Mouse (Mus musculus): ENCODE measurements around the gene Ppp1r3a. TPM values are rescaled to one million over a fixed set of nuclear protein-coding genes. Genes with fewer than 3 reads are reported as not detected.
"Not testable (repeated sequence)": the region's sequence is repeated elsewhere in the genome, so short reads cannot be mapped to it uniquely, and the experiment has no call there.

Gene Ppp1r3a
- polyA plus RNA-seq, 1 experiment from 2014 or later, result 0.04 TPM

DNA sequence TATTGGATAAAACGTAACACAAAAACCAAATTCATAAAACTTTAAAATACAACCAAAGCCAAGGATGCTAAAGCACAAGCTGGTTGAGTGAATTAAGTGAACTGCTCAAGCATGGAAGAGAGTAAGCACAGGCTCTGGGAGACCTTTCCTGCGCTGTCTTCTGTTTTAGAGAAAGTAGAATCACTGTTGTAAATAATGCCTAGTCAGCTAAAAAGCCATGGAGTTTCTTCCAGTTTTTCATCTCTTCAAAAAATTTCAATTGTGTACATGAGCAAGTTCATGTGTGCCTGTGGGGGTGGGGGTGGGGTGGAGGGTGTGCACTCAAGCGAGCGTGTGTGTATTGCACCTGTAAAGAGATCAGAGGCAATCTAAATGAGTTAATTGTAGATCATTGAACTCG, 24.1 kb downstream of the Ppp1r3a start:
- Histone ChIP-seq H3K9ac (ENCODE audit: low read depth, low read length) (no peak overlapping the region), H3K4me1 (replicated peaks; ENCODE audit: control insufficient read depth, insufficient read depth, low read length) (no peaks in the 10 kb centered on the region), H3K36me3 (ENCODE audit: control insufficient read depth, insufficient read depth, low read length) (no peaks in the 10 kb centered on the region), H3K27me3 (replicated peaks; ENCODE audit: control insufficient read depth, insufficient read depth, low read length) (no peaks in the 10 kb centered on the region), H3K9me3 (ENCODE audit: control insufficient read depth, low read length) (no peaks in the 10 kb centered on the region), H3K4me2 (no peak overlapping the region), H3K27ac (ENCODE audit: low read depth, low read length) (no peak overlapping the region), H3K4me3 (ENCODE audit: low read depth, low read length) (no peak overlapping the region)
- WGBS, result 74% methylated on average over 5 of the region's 5 CpGs
- ATAC-seq (replicated peaks; ENCODE audit: low FRiP score) (no peak), DNase-seq (ENCODE audit: low spot score) (no peak)

GRCm38 (mm10) chr6:14720772-14721414, 34.2 kb downstream of the Ppp1r3a start:
- Histone ChIP-seq H3K4me1 (replicated peaks; ENCODE audit: control insufficient read depth, insufficient read depth, low read length) (no peaks in the 10 kb centered on the region), H3K4me3 (ENCODE audit: low read depth, low read length) (no peak overlapping the region), H3K9me3 (ENCODE audit: control insufficient read depth, low read length) (no peaks in the 10 kb centered on the region), H3K9ac (ENCODE audit: low read depth, low read length) (no peak overlapping the region), H3K36me3 (ENCODE audit: control insufficient read depth, insufficient read depth, low read length) (no peaks in the 10 kb centered on the region), H3K27ac (ENCODE audit: low read depth, low read length) (no peak overlapping the region), H3K27me3 (replicated peaks; ENCODE audit: control insufficient read depth, insufficient read depth, low read length) (no peaks in the 10 kb centered on the region), H3K4me2 (no peak overlapping the region)
- 73% methylated on average over 4 of the region's 4 CpGs for WGBS
- DNase-seq (ENCODE audit: low spot score), result no peak
- ATAC-seq (replicated peaks; ENCODE audit: low FRiP score), result no peak

GRCm38 (mm10) chr6:14720110-14720771, 34.8 kb downstream of the Ppp1r3a start:
- DNase-seq (ENCODE audit: low spot score) (no peak), ATAC-seq (replicated peaks; ENCODE audit: low FRiP score) (no peak)
- no peak overlapping the region for H3K27ac ChIP-seq (ENCODE audit: low read depth, low read length)
- no peaks in the 10 kb centered on the region for H3K4me1 ChIP-seq (replicated peaks; ENCODE audit: control insufficient read depth, insufficient read depth, low read length)
- H3K9me3 ChIP-seq (ENCODE audit: control insufficient read depth, low read length), result no peaks in the 10 kb centered on the region
- no peak overlapping the region for H3K4me2 ChIP-seq
- H3K36me3 ChIP-seq (ENCODE audit: control insufficient read depth, insufficient read depth, low read length), result no peaks in the 10 kb centered on the region
- WGBS, result 82% methylated on average over 6 of the region's 6 CpGs
- H3K27me3 ChIP-seq (replicated peaks; ENCODE audit: control insufficient read depth, insufficient read depth, low read length), result no peaks in the 10 kb centered on the region
- no peak overlapping the region for H3K4me3 ChIP-seq (ENCODE audit: low read depth, low read length)
- no peak overlapping the region for H3K9ac ChIP-seq (ENCODE audit: low read depth, low read length)

- H3K4me3 ChIP-seq (ENCODE audit: low read depth, low read length), result no peak overlapping the region
- no peak overlapping the region for H3K27ac ChIP-seq (ENCODE audit: low read depth, low read length)
- no peak overlapping the region for H3K4me2 ChIP-seq
- ATAC-seq (replicated peaks; ENCODE audit: low FRiP score), result no peak
- DNase-seq (ENCODE audit: low spot score), result no peak
- WGBS, result 76% methylated on average over 4 of the region's 4 CpGs
- no peak overlapping the region for H3K9ac ChIP-seq (ENCODE audit: low read depth, low read length)
- no peaks in the 10 kb centered on the region for H3K9me3 ChIP-seq (ENCODE audit: control insufficient read depth, low read length)
- no peaks in the 10 kb centered on the region for H3K36me3 ChIP-seq (ENCODE audit: control insufficient read depth, insufficient read depth, low read length)
- no peaks in the 10 kb centered on the region for H3K4me1 ChIP-seq (replicated peaks; ENCODE audit: control insufficient read depth, insufficient read depth, low read length)
- H3K27me3 ChIP-seq (replicated peaks; ENCODE audit: control insufficient read depth, insufficient read depth, low read length), result no peaks in the 10 kb centered on the region
These were observed 39.7 kb downstream of the Ppp1r3a start for GRCm38 (mm10) chr6:14715129-14715989.

DNA sequence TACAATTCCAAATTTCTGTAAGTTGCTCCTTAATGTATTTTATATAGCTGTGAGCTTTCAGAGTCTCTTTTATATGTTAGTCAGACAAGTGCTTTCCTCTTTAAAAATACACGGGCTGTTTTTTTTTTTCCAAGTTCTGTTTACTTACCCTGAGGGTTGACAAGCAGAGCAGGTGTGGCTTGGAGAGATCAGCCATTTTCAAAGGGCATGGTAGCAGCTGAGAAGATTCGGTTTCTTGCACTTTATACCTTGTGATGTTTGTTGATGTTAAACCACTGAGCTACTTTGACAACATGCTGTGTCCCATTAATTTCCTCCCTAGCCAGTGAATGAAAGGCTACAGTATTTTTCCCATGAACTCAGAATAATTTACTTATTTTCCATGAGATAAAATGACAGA, 42.9 kb downstream of the Ppp1r3a start:
- DNase-seq (ENCODE audit: low spot score) (no peak), ATAC-seq (replicated peaks; ENCODE audit: low FRiP score) (no peak)
- no peak overlapping the region for H3K9ac ChIP-seq (ENCODE audit: low read depth, low read length)
- H3K4me1 ChIP-seq (replicated peaks; ENCODE audit: control insufficient read depth, insufficient read depth, low read length), result no peaks in the 10 kb centered on the region
- no peak overlapping the region for H3K4me2 ChIP-seq
- WGBS, result 51% methylated on average over 2 of the region's 2 CpGs
- no peaks in the 10 kb centered on the region for H3K36me3 ChIP-seq (ENCODE audit: control insufficient read depth, insufficient read depth, low read length)
- H3K4me3 ChIP-seq (ENCODE audit: low read depth, low read length), result no peak overlapping the region
- H3K27ac ChIP-seq (ENCODE audit: low read depth, low read length), result no peak overlapping the region
- no peaks in the 10 kb centered on the region for H3K9me3 ChIP-seq (ENCODE audit: control insufficient read depth, low read length)
- H3K27me3 ChIP-seq (replicated peaks; ENCODE audit: control insufficient read depth, insufficient read depth, low read length), result no peaks in the 10 kb centered on the region

- Histone ChIP-seq H3K27me3 (replicated peaks; ENCODE audit: control insufficient read depth, insufficient read depth, low read length) (no peaks in the 10 kb centered on the region), H3K36me3 (ENCODE audit: control insufficient read depth, insufficient read depth, low read length) (no peaks in the 10 kb centered on the region), H3K9ac (ENCODE audit: low read depth, low read length) (no peak overlapping the region), H3K4me3 (ENCODE audit: low read depth, low read length) (no peak overlapping the region), H3K9me3 (ENCODE audit: control insufficient read depth, low read length) (no peaks in the 10 kb centered on the region), H3K4me2 (no peak overlapping the region), H3K4me1 (replicated peaks; ENCODE audit: control insufficient read depth, insufficient read depth, low read length) (no peaks in the 10 kb centered on the region), H3K27ac (ENCODE audit: low read depth, low read length) (no peak overlapping the region)
- ATAC-seq (replicated peaks; ENCODE audit: low FRiP score), result no peak
- DNase-seq (ENCODE audit: low spot score), result no peak
These were observed 55.0 kb downstream of the Ppp1r3a start for GRCm38 (mm10) chr6:14700030-14700429.

- not testable (repeated sequence) for H3K27me3 ChIP-seq (replicated peaks; ENCODE audit: control insufficient read depth, insufficient read depth, low read length); H3K4me1 ChIP-seq (replicated peaks; ENCODE audit: control insufficient read depth, insufficient read depth, low read length); H3K9me3 ChIP-seq (ENCODE audit: control insufficient read depth, low read length); DNase-seq (ENCODE audit: low spot score); H3K4me2 ChIP-seq; H3K36me3 ChIP-seq (ENCODE audit: control insufficient read depth, insufficient read depth, low read length); ATAC-seq (replicated peaks; ENCODE audit: low FRiP score); H3K9ac ChIP-seq (ENCODE audit: low read depth, low read length); H3K27ac ChIP-seq (ENCODE audit: low read depth, low read length); H3K4me3 ChIP-seq (ENCODE audit: low read depth, low read length)
- 87% methylated on average over 20 of the region's 20 CpGs for WGBS
These were observed 75.7 kb downstream of the Ppp1r3a start for GRCm38 (mm10) chr6:14679231-14679887.

DNA sequence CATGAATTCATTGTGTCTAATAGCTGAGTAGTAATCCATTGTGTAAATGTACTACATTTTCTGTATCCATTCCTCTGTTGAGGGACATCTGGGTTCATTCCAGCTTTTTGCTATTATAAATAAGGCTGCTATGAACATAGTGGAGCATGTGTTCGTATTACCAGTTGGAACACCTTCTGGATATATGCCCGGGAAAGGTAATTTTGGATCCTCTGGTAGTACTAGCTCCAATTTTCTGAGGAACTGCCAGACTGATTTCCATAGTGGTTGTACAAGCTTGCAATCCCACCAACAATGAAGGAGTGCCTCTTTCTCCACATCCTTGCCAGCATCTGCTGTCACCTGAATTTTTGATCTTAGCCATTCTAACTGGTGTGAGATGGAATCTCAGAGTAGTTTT, 86.1 kb downstream of the Ppp1r3a start:
- not testable (repeated sequence) for H3K4me2 ChIP-seq; DNase-seq (ENCODE audit: low spot score); H3K4me3 ChIP-seq (ENCODE audit: low read depth, low read length); H3K9me3 ChIP-seq (ENCODE audit: control insufficient read depth, low read length); H3K36me3 ChIP-seq (ENCODE audit: control insufficient read depth, insufficient read depth, low read length); ATAC-seq (replicated peaks; ENCODE audit: low FRiP score); H3K27ac ChIP-seq (ENCODE audit: low read depth, low read length); H3K9ac ChIP-seq (ENCODE audit: low read depth, low read length); H3K4me1 ChIP-seq (replicated peaks; ENCODE audit: control insufficient read depth, insufficient read depth, low read length); H3K27me3 ChIP-seq (replicated peaks; ENCODE audit: control insufficient read depth, insufficient read depth, low read length)
- 70% methylated on average over 2 of the region's 2 CpGs for WGBS
